Mouse (Mus musculus) layer of hippocampus, postnatal 14 days (tissue): ENCODE measurements around the gene C130026I21Rik. TPM values are rescaled to one million over a fixed set of nuclear protein-coding genes. Genes with fewer than 3 reads are reported as not detected.
"Not testable (repeated sequence)": the region's sequence is repeated elsewhere in the genome, so short reads cannot be mapped to it uniquely, and the experiment has no call there.

Experiments used
- DNase-seq, 2 experiments: peaks; one replicate each; pipeline ENCODE4 v3.0.0; 2021 to 2022; ENCODE audit warnings: low spot score in 2 of 2, mixed read lengths in 1 of 2
- total RNA-seq, 2 experiments: library from RNA; stranded (reverse); gene quantifications; 2 replicates each; pipeline ENCODE4 v1.2.3; 2021

C130026I21Rik gene
- total RNA-seq, 2 experiments from 2014 or later, result 0.43 to 0.71 TPM

DNA sequence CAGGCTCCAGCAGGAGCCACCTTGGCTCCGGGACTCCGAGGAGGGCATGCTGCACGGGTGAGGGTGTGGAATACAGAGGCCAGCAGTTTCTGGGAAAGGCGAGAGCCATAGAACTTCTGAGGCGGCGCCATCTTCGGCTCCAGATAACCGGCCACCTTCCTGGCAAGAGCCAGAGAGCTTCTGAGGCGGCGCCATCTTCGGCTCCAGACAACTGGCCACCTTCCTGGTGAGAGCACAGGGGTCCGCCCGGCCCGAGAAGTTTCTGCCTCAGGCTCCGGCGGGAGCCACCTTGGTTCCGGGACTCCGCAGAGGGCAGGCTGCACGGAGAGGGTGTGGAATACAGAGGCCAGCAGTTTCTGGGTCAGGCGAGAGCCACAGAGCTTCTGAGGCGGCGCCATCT, 136.7 kb downstream of the C130026I21Rik start:
- DNase-seq, result not testable (repeated sequence)

DNA sequence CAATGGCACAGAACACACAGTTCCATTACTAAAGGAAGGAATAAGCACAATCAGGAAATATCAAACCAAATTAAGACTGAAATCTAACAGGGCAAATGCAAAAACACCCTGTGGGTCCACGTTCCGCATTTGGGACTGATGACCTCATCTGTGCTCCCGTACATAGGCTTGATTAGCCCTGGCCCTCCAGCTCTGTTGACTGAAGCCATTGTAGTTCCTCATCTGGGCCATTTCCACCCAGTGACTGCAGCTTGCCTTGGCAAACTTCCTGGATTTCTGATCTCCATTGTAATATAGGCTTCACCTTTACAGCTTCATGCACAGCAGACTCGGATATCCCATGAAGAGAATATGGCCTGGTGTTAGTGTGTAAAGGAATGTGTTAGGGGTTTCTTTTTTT, 148.5 kb downstream of the C130026I21Rik start:
- not testable (repeated sequence) for DNase-seq

DNA sequence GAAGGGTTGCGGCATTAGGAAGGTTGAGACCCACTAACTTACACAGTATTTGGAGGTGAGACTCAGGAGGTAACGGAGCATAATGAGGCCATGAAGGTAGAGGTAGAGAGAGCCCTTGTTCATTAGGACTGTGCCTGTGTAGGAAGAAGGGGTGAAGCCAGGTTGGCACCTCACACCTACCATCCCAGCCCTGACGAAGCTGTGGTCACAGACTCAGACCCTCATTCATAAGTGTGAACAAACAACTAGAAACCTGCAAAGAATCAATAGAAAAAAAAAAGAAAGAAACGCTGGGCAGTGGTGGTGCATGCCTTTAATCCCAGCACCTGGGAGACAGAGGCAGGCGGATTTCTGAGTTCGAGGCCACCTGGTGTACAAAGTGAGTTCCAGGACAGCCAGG, 152.0 kb downstream of the C130026I21Rik start:
- not testable (repeated sequence) for DNase-seq

- not testable (repeated sequence) for DNase-seq
Observed at GRCm38 (mm10) chr1:85117537-85117936, 152.8 kb downstream of the C130026I21Rik start.

DNA sequence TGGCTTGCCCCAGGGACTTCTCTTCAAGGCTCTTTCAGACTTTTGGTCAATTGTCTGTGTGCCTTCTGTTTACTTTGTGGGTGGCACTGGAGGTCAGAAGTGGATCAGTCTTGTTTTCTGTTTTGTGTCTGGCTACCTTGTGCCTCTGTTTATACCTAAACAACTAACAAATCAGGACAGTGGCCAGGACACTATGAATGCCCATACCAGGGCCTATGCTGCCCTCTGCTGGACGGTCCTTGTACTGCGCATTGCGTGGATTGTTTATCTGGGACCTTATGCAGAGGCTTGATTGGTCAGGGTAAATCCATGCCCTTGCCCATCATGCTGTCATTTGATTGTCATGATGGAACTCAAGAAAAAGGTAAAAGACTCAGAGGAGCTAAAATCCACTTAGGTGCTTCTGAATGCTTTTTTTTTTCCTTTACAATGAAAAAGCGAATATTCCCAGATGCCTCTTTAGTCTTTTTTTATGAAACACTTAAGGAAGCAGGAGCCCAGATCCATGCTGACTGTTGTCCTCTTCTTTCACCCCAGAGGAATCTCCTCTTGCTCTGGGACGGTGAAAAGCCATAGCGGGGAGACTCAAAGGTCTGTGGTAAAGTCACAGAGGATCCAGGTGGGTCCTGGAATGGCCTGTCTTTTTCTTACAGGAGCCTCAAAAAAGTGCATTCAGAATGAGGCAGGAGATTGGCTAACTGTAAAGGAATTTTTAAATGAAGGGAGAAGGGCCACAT, 155.5 kb downstream of the C130026I21Rik start:
- DNase-seq, result peak in 1 of 2 experiments; percentile 25

- DNase-seq, result not testable (repeated sequence)
Observed at GRCm38 (mm10) chr1:85114078-85114477, 156.3 kb downstream of the C130026I21Rik start.

- not testable (repeated sequence) for DNase-seq
Observed at GRCm38 (mm10) chr1:85112889-85113288, 157.5 kb downstream of the C130026I21Rik start.

- not testable (repeated sequence) for DNase-seq
Observed at GRCm38 (mm10) chr1:85112266-85112665, 158.1 kb downstream of the C130026I21Rik start.

DNA sequence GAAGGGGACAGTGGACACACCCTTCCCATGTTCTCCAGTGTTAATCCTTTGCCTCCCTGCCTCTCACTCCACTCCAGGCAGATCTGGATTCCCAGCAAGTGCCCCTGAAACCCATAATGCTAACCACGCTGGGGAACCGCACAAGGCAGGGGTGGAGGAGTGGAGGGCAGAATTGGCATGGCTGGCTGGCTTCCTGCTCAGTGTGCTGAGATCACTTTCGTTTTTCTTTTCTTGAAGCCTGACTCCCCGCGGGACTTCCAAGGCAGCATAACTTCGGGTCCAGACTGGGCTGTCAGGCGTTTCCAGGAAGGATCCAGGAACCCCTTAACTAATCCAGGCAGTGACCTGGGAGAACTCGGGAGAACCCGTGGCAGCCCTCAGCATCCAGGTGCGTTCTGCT, 158.8 kb downstream of the C130026I21Rik start:
- DNase-seq, result not testable (repeated sequence)

GRCm38 (mm10) chr1:85110876-85111275, 159.5 kb downstream of the C130026I21Rik start:
- DNase-seq, result not testable (repeated sequence)

DNA sequence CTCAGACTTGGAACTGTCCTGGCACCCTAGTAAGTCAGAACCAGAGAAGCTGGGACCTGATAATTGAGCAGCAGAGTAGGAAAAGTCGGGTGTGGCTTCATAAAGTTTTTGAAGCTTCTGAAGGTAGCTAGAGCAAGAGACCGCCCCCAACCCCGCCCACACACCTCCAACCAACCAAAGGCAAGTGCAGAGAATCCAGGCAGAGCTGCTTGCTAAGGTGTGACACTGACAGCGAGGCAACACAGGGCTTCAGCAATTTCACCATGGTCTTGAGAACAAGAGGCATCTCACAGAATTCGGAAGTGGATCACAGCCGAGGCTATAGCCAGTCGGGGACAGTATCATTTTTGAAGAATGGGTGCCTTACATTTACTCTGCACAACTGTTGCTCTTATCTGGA, 160.6 kb downstream of the C130026I21Rik start, which contains the start of gene A530032D15Rik:
A530032D15Rik (minus strand) TSS at position 101 of the 400 bp plus-strand sequence.
- DNase-seq, result not testable (repeated sequence)

DNA sequence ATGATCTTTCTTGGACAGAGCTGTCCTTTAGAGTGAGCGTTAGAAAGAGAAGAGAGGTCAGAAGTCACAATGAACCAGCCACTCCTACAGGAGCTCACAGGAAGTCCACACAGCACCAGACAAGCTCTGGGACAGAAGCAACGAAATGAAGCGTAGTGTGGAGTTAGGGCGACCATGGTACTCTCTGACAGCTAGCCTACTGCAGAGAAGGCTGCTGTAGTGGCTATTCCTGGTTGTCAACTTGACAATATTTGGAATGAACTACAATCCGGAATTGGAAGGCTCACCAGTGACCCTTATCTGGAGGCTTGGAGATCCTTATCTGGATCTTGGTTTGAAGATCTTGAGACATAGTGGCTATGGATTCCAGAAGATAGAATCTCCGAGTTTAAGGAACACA, 164.4 kb downstream of the C130026I21Rik start:
- DNase-seq, result not testable (repeated sequence)

DNA sequence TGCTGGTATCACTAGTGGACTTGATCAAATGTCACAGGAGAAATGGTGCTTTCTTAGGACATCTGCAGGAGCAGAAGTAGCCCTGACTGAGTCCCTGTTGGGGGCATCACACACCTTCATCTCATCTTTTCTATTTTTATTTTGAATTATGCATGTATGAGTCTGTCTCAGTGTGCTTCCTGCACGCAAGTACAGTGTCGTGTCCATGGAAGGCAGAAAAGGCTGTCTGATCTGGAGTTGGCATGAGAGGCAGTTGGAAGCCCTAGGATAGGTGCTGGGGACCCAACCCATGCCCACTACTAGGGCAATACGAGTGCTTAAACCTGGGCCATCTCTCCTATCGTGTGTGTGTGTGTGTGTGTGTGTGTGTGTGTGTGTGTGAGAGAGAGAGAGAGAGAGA, 165.0 kb downstream of the C130026I21Rik start:
- not testable (repeated sequence) for DNase-seq

DNA sequence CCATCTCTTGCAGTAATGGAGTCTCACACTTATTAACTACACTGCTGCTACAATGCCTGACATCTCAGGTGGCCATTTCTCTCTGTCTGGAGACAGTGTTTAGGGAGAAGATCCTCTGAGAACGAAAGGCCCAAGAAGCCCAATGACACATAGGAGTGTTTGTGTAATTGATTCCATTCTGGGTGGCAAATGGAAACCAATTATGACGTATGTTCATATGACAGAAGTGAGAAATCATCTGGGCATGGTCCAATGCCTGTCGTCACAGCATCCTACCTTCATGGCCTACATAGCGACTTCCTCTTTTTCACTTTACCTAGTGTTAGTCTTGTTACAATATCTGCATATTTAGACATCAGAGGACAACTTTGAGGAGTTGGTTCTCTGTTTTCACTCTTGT, 168.6 kb downstream of the C130026I21Rik start:
- DNase-seq, result not testable (repeated sequence)

DNA sequence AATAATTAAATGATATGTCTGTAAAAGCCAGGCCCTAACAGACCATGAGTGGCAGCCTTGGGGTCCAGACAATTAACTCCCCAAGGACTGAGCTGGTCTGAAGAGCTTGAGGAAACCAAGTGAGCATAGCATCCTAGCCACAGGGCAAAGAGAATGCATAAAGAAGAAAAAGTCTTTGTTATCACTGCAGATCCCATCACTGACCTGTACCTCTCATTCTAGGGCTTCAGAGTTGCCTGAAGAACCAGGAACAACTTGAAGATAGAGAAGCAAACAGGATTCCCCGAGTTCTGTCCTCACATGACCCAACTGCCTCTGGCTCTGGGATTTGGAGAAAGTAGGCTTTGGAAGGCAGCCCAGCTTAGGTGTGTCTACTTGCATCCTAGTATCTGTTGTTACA, 170.5 kb downstream of the C130026I21Rik start, which contains the start of gene Gm10553:
Gm10553 (plus strand) TSS at position 301 of the 400 bp plus-strand sequence.
- not testable (repeated sequence) for DNase-seq

- not testable (repeated sequence) for DNase-seq
Observed at GRCm38 (mm10) chr1:85099081-85099480, 171.3 kb downstream of the C130026I21Rik start.

- DNase-seq, result not testable (repeated sequence)
Observed at GRCm38 (mm10) chr1:85093011-85093572, 177.3 kb downstream of the C130026I21Rik start.

GRCm38 (mm10) chr1:85092169-85092568, 178.2 kb downstream of the C130026I21Rik start:
- DNase-seq, result not testable (repeated sequence)

- DNase-seq, result not testable (repeated sequence)
Observed at GRCm38 (mm10) chr1:85086211-85086610, 184.2 kb downstream of the C130026I21Rik start.

- DNase-seq, result not testable (repeated sequence)
Observed at GRCm38 (mm10) chr1:85084803-85085202, 185.6 kb downstream of the C130026I21Rik start.

DNA sequence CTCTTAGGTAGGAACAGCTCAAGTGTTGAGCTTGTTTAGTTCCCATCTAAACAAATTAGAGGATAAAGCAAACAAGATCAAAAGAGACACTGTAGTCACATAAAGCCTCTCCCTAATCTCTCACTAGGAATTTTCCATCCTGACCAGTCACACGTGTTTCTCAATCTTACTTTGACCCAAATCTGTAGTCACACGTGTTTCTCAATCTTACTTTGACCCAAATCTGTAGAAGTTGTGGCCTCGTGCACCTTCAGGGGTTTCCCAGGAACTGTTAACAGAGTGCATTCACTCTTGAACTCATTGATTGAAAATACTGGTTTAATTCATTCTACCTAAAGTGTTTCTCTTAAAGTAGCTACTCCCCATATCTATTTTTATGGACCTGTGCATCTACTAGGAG, 197.3 kb downstream of the C130026I21Rik start:
- not testable (repeated sequence) for DNase-seq

DNA sequence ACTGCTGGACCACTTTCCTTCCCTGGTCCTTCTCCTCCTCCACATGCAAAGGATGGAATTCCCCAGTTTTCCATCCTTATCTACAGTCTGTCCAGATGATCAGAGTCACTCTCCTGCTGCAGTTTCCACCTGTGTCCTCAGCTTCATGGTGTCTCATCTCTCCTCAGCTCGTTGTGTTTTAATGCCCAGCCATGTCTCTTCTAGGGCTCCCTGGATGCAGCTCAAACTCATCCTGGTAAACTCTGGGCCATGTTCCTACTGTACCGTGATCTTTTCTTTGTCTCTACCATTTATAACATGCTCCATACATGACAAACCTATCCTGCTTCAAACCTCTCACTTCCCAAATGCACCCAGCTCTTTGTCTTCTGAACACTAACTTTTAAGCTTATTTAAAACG, 198.7 kb downstream of the C130026I21Rik start:
- not testable (repeated sequence) for DNase-seq
